Mouse (Mus musculus): Measurements from ENCODE around the gene Zranb1.

DNA sequence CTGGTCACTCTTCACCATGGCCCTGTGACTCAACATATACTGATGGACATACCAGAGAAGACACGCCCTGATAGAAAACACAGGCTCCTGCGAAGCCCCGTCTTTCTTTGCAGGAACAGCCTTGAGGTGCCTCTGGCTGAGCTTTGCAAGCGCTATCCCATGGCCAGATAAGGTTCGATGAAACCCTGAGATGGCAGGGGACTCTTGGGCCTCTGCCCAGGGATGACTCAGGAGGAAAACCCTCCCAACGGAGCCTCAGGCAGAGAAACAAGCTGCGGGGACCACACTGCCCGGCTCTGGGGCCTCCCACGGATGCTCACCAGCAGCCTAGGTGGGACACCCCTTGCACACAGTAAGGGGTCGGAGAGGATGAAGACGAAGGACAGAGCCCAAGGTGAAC is 76.4 kb downstream of the Zranb1 start:
- TF ChIP-seq MAX (IDR thresholded peaks at IDR 0.05) = no peak
- TF ChIP-seq CTCF (IDR thresholded peaks at IDR 0.05; ENCODE audit: control insufficient read depth, insufficient read depth, insufficient read length) = no peak
- TF ChIP-seq MYOG (IDR thresholded peaks at IDR 0.05; ENCODE audit: control insufficient read depth, extremely low read depth, insufficient read length) = no peak
- TF ChIP-seq USF1 (IDR thresholded peaks at IDR 0.05; ENCODE audit: low read depth) = no peak
- no peak for TF ChIP-seq FOSL1 (IDR thresholded peaks at IDR 0.05; ENCODE audit: insufficient read depth, low read length, poor library complexity, severe bottlenecking)
